13 mouse cellular contexts compared by ENCODE assay signal in the genomic region with DNA sequence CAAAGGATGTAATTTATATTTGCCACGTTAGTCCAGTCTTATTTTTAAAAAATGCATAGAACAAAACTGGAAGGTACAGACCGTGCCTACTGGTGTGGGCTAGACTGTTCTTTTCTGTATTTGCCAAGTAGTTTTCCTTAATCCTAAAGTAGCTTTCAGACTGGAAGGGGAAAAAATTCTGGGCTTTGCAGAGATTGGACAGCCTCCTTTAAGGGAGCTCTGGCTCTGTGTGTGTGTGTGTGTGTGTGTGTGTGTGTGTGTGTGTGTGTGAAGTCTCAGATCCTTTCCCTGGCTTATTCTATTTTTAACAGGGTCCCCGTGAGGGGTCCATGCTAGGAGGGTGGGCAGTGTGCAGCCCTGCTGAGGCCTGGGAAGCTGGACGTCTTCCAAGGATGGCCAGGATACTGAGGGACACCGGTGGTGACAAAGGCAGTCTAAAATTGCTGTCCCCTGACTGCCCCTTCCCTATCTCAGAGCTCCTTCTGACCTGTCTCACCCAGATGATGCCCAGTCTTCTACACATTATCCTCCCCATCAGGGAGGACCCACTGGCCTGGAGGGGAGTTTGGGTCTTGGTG. TPM values are rescaled to one million over a fixed set of nuclear protein-coding genes. Genes with fewer than 3 reads are reported as not detected.
A peak's percentile ranks its signal among the peaks of the same experiment; 100 is the strongest.
DNase-seq lines count a peak whose midpoint lies in the region; ATAC-seq and TF ChIP-seq lines count a peak whose summit lies in the region.
"Had no signal": no experiment of that assay in that cellular context is flagged by ENCODE, and none has a peak within 500 bp of the region (broad histone marks: within the 10 kb centered on the region; RNA-seq: fewer than 3 reads in every experiment).

No protein-coding gene starts in this region.

- no peak for TF ChIP-seq EP300 in heart, postnatal 0 days (IDR thresholded peaks at IDR 0.05; ENCODE audit: low read depth)
- no peak for TF ChIP-seq EP300 in lung, postnatal 0 days (IDR thresholded peaks at IDR 0.05)

- H3K4me2 ChIP-seq in heart, postnatal 0 days (ENCODE audit: low read depth, low read length): peak overlapping the region; percentile 24; the same call in 1 of the 2 replicates
- peak overlapping the region; percentile 42; the same call in 1 of the 2 replicates for H3K4me2 ChIP-seq in lung, postnatal 0 days (replicated peaks; ENCODE audit: low read depth, low read length)
- H3K4me2 ChIP-seq: hindbrain, embryonic 15.5 days; midbrain, embryonic 11.5 days had no signal

- 0 out of 2 replicates have a peak, but pooled peaks cover 13% of the 10 kb centered on the region for H3K36me3 ChIP-seq in heart, postnatal 0 days (replicated peaks; ENCODE audit: control insufficient read depth, insufficient read depth, low read length)
- no peaks in the 10 kb centered on the region for H3K36me3 ChIP-seq in lung, postnatal 0 days (ENCODE audit: insufficient read depth, low read length)
- H3K36me3 ChIP-seq: hindbrain, embryonic 15.5 days had no signal

- H3K27ac ChIP-seq in heart, postnatal 0 days (ENCODE audit: low read depth): peak overlapping the region; percentile 68; the same call in 1 of the 2 replicates
- peak overlapping the region; percentile 74 for H3K27ac ChIP-seq in lung, postnatal 0 days (ENCODE audit: low read length)

- no peak overlapping the region for H3K4me3 ChIP-seq in heart, postnatal 0 days (ENCODE audit: low read depth, low read length)
- no peak overlapping the region for H3K4me3 ChIP-seq in lung, postnatal 0 days (ENCODE audit: low read depth, low read length)
- H3K4me3 ChIP-seq: hindbrain, embryonic 15.5 days had no signal

- H3K27me3 ChIP-seq in heart, postnatal 0 days (ENCODE audit: control insufficient read depth, insufficient read depth, low read length): no peaks in the 10 kb centered on the region
- no peaks in the 10 kb centered on the region for H3K27me3 ChIP-seq in lung, postnatal 0 days (replicated peaks; ENCODE audit: insufficient read depth, low read length)
- H3K27me3 ChIP-seq: hindbrain, embryonic 15.5 days had no signal

- H3K9ac ChIP-seq in heart, postnatal 0 days (replicated peaks; ENCODE audit: low read depth, low read length): no peak overlapping the region
- 0 out of 2 replicates have a peak overlapping the region, but pooled peaks have one; percentile 5 for H3K9ac ChIP-seq in lung, postnatal 0 days (replicated peaks; ENCODE audit: low read depth)
- H3K9ac ChIP-seq: hindbrain, embryonic 15.5 days had no signal

- 42% methylated on average over 5 of the region's 5 CpGs for WGBS in heart, postnatal 0 days
- WGBS in lung, postnatal 0 days: 35% methylated on average over 5 of the region's 5 CpGs

- DNase-seq in adrenal gland, postnatal 10 days: peak; percentile 27
- DNase-seq in adrenal gland, adult 18-20 months (ENCODE audit: low spot score in 2 of 2): no peak
- no peak for DNase-seq in heart, postnatal 0 days (ENCODE audit: low spot score)
- no peak for DNase-seq in heart, adult 9 months (ENCODE audit: low spot score in 2 of 2)
- no peak for DNase-seq in lung, postnatal 0 days (ENCODE audit: low spot score)
- no peak for DNase-seq in lung, adult 18-20 months
- DNase-seq in telencephalon, adult 2 months (ENCODE audit: low read depth, low spot score): peak; percentile 41
- no peak for DNase-seq in gastrocnemius, adult 8-10 months (ENCODE audit: low spot score in 2 of 2)
- DNase-seq: thymus, adult 2 months had no signal

- peaks cover 33% of the 10 kb centered on the region for H3K4me1 ChIP-seq in heart, postnatal 0 days (ENCODE audit: control insufficient read depth, insufficient read depth)
- H3K4me1 ChIP-seq in lung, postnatal 0 days (ENCODE audit: insufficient read depth, low read depth, low read length): peaks cover 25% of the 10 kb centered on the region; the same call in 1 of the 2 replicates

- no peaks in the 10 kb centered on the region for H3K9me3 ChIP-seq in heart, postnatal 0 days (replicated peaks; ENCODE audit: control insufficient read depth, low read length)
- H3K9me3 ChIP-seq in lung, postnatal 0 days (ENCODE audit: low read length): no peaks in the 10 kb centered on the region
- H3K9me3 ChIP-seq: hindbrain, embryonic 15.5 days had no signal

- no peak for TF ChIP-seq CTCF in heart, postnatal 0 days (IDR thresholded peaks at IDR 0.05; ENCODE audit: low read depth)
- TF ChIP-seq CTCF in lung, postnatal 0 days (IDR thresholded peaks at IDR 0.05): no peak

- ATAC-seq in heart, postnatal 0 days (ENCODE audit: insufficient read depth, low read depth): no peak
- ATAC-seq in lung, postnatal 0 days: no peak

RNA-seq across cellular contexts. Expression of gene Eef2k, which starts 27.9 kb away (rescaled TPM):
- total RNA-seq in adrenal gland, postnatal 10 days (2021): 10 to 100 TPM; 24.4 to 33.4 TPM
- total RNA-seq in adrenal gland, adult 18-20 months (2021): 10 to 100 TPM; 20.9 to 22.4 TPM
- total RNA-seq in heart, postnatal 0 days (2014; rRNA removed; ENCODE audit: low replicate concordance): 31.9 and 48.2 TPM in 2 replicates
- 22.7 and 23.6 TPM in 2 replicates for polyA plus RNA-seq in heart, postnatal 0 days (2015; fragmentation: Nextera tagmentation; extraction: Ambion mirVana)
- polyA plus RNA-seq in lung, postnatal 0 days (2015; fragmentation: Nextera tagmentation; extraction: Ambion mirVana): 16.0 and 16.8 TPM in 2 replicates
- 10 to 100 TPM; 60.0 to 79.0 (median 75.1) TPM for total RNA-seq in gastrocnemius, adult 8-10 months (2022)

RNA-seq across cellular contexts. Expression of gene Polr3e, which starts 47.0 kb away (rescaled TPM):
- 10 to 100 TPM; 22.5 to 23.8 TPM for total RNA-seq in adrenal gland, postnatal 10 days (2021)
- total RNA-seq in adrenal gland, adult 18-20 months (2021): 10 to 100 TPM; 20.8 to 23.5 TPM
- total RNA-seq in heart, postnatal 0 days (2014; rRNA removed; ENCODE audit: low replicate concordance): 14.5 and 20.6 TPM in 2 replicates
- polyA plus RNA-seq in heart, postnatal 0 days (2015; fragmentation: Nextera tagmentation; extraction: Ambion mirVana): 11.5 and 12.2 TPM in 2 replicates
- 14.4 and 14.6 TPM in 2 replicates for polyA plus RNA-seq in lung, postnatal 0 days (2015; fragmentation: Nextera tagmentation; extraction: Ambion mirVana)
- total RNA-seq in gastrocnemius, adult 8-10 months (2022): 10 to 100 TPM in 1 of 4 experiments, 1 to 10 TPM in 3; 7.7 to 11.2 (median 8.4) TPM

RNA-seq across cellular contexts. Expression of gene Gm5737, which starts 58.4 kb away (rescaled TPM):
- total RNA-seq in adrenal gland, postnatal 10 days (2021): under 1 TPM; 0.33 to 0.39 TPM
- total RNA-seq in adrenal gland, adult 18-20 months (2021): not detected
- not detected in 2 replicates for total RNA-seq in heart, postnatal 0 days (2014; rRNA removed; ENCODE audit: low replicate concordance)
- not detected in 2 replicates for polyA plus RNA-seq in heart, postnatal 0 days (2015; fragmentation: Nextera tagmentation; extraction: Ambion mirVana)
- polyA plus RNA-seq in lung, postnatal 0 days (2015; fragmentation: Nextera tagmentation; extraction: Ambion mirVana): not detected in 2 replicates
- under 1 TPM in 3 of 4 experiments, not detected in 1; 0.21 to 0.38 (median 0.27) TPM for total RNA-seq in gastrocnemius, adult 8-10 months (2022)
- polyA plus RNA-seq: limb, embryonic 11.5 days; midbrain, embryonic 11.5 days; neural tube, embryonic 14.5 days had no signal

Comparison
In these comparisons a context has a peak if more than half of its experiments do, and no peak if none do; other contexts are left out.
1. DNase-seq: peak in adrenal gland, postnatal 10 days (single experiment) and telencephalon, adult 2 months (single experiment); none in adrenal gland, adult 18-20 months (0 of 2), heart, postnatal 0 days (single experiment), heart, adult 9 months (0 of 2), lung, postnatal 0 days (single experiment), lung, adult 18-20 months (0 of 2) and gastrocnemius, adult 8-10 months (0 of 2).